Mouse (Mus musculus): Measurements from ENCODE around the gene Zfpm1.

The Zfpm1 gene

GRCm38 (mm10) chr8:122323951-122324402 is 42.0 kb downstream of the Zfpm1 start:
- DNase-seq (ENCODE audit: low read depth): peak; percentile 27

GRCm38 (mm10) chr8:122325196-122325595 is 43.3 kb downstream of the Zfpm1 start:
- DNase-seq (ENCODE audit: low read depth): no peak

GRCm38 (mm10) chr8:122326114-122326542 is 44.2 kb downstream of the Zfpm1 start:
- no peak for DNase-seq (ENCODE audit: low read depth)

- DNase-seq (ENCODE audit: low read depth): no peak
Observed at GRCm38 (mm10) chr8:122329072-122329471, 47.1 kb downstream of the Zfpm1 start.

GRCm38 (mm10) chr8:122329553-122330239 is 47.8 kb downstream of the Zfpm1 start:
- DNase-seq (ENCODE audit: low read depth): no peak

- DNase-seq (ENCODE audit: low read depth): no peak
Observed at GRCm38 (mm10) chr8:122330446-122331133, 48.6 kb downstream of the Zfpm1 start.

- DNase-seq (ENCODE audit: low read depth): no peak
Observed at GRCm38 (mm10) chr8:122331134-122331523, 49.2 kb downstream of the Zfpm1 start.

- DNase-seq (ENCODE audit: low read depth): peak; percentile 88
Observed at GRCm38 (mm10) chr8:122332753-122333506, 51.0 kb downstream of the Zfpm1 start.

GRCm38 (mm10) chr8:122333531-122333930 is 51.6 kb downstream of the Zfpm1 start:
- no peak for DNase-seq (ENCODE audit: low read depth)

- DNase-seq (ENCODE audit: low read depth): no peak
Observed at GRCm38 (mm10) chr8:122334791-122335490, 53.0 kb downstream of the Zfpm1 start.

- no peak for DNase-seq (ENCODE audit: low read depth)
Observed at GRCm38 (mm10) chr8:122335638-122336250, 53.8 kb downstream of the Zfpm1 start.

- no peak for DNase-seq (ENCODE audit: low read depth)
Observed at GRCm38 (mm10) chr8:122336251-122336910, 54.4 kb downstream of the Zfpm1 start.

- no peak for DNase-seq (ENCODE audit: low read depth)
Observed at GRCm38 (mm10) chr8:122338852-122339251, 56.9 kb downstream of the Zfpm1 start.

- DNase-seq (ENCODE audit: low read depth): no peak
Observed at GRCm38 (mm10) chr8:122340761-122341160, 58.8 kb downstream of the Zfpm1 start.

- no peak for DNase-seq (ENCODE audit: low read depth)
Observed at GRCm38 (mm10) chr8:122341790-122342189, 59.8 kb downstream of the Zfpm1 start.

- no peak for DNase-seq (ENCODE audit: low read depth)
Observed at GRCm38 (mm10) chr8:122342362-122342761, 60.4 kb downstream of the Zfpm1 start.

- peak; percentile 52 for DNase-seq (ENCODE audit: low read depth)
Observed at GRCm38 (mm10) chr8:122342806-122343209, 60.9 kb downstream of the Zfpm1 start.

- no peak for DNase-seq (ENCODE audit: low read depth)
Observed at GRCm38 (mm10) chr8:122343341-122343740, 61.4 kb downstream of the Zfpm1 start.

GRCm38 (mm10) chr8:122343758-122344157 is 61.8 kb downstream of the Zfpm1 start:
- peak; percentile 55 for DNase-seq (ENCODE audit: low read depth)

GRCm38 (mm10) chr8:122344219-122344618 is 62.3 kb downstream of the Zfpm1 start:
- no peak for DNase-seq (ENCODE audit: low read depth)

Data from naive thymus-derived CD4-positive, alpha-beta T cell, adult 2 months (primary cell).